Mouse (Mus musculus): ENCODE measurements at regions not wholly inside any gene's neighbourhood (a gene's known extent, or its start where the extent isn't known, plus 50 kb on each side); places are given as distances from the start of the nearest gene placed in this dataset.
A peak's percentile ranks its signal among the peaks of the same experiment; 100 is the strongest.

GRCm38 (mm10) chr3:39965431-39965830 lies 565.7 kb upstream of the Intu start:
- Histone ChIP-seq H3ac (ENCODE audit: control insufficient read depth, insufficient read length, low read depth) (no peak overlapping the region), H3K79me2 (ENCODE audit: control insufficient read depth, insufficient read depth) (no peaks in the 10 kb centered on the region), H3K79me3 (ENCODE audit: low read depth) (no peaks in the 10 kb centered on the region), H3K27me3 (ENCODE audit: control insufficient read depth, insufficient read depth, insufficient read length) (no peaks in the 10 kb centered on the region), H3K36me3 (ENCODE audit: control insufficient read depth, insufficient read depth) (no peaks in the 10 kb centered on the region), H3K4me3 (ENCODE audit: insufficient read depth, poor library complexity, severe bottlenecking) (no peak overlapping the region)
- TF ChIP-seq MYOG (IDR thresholded peaks at IDR 0.05; ENCODE audit: control insufficient read depth, extremely low read depth, insufficient read length) (no peak), USF1 (IDR thresholded peaks at IDR 0.05; ENCODE audit: low read depth) (no peak), MYOD1 (IDR thresholded peaks at IDR 0.05; ENCODE audit: control insufficient read depth, insufficient read length, low read depth) (peak; percentile 44), CTCF (IDR thresholded peaks at IDR 0.05; ENCODE audit: control insufficient read depth, insufficient read depth, insufficient read length) (no peak), FOSL1 (IDR thresholded peaks at IDR 0.05; ENCODE audit: insufficient read depth, low read length, poor library complexity, severe bottlenecking) (no peak)

- no peak overlapping the region for H3K4me3 ChIP-seq (ENCODE audit: insufficient read depth, poor library complexity, severe bottlenecking)
- no peak overlapping the region for H3ac ChIP-seq (ENCODE audit: control insufficient read depth, insufficient read length, low read depth)
- no peaks in the 10 kb centered on the region for H3K27me3 ChIP-seq (ENCODE audit: control insufficient read depth, insufficient read depth, insufficient read length)
- no peaks in the 10 kb centered on the region for H3K36me3 ChIP-seq (ENCODE audit: control insufficient read depth, insufficient read depth)
- TF ChIP-seq MYOD1 (IDR thresholded peaks at IDR 0.05; ENCODE audit: control insufficient read depth, insufficient read length, low read depth), result no peak
- no peak for TF ChIP-seq USF1 (IDR thresholded peaks at IDR 0.05; ENCODE audit: low read depth)
- no peak for TF ChIP-seq CEBPB (IDR thresholded peaks at IDR 0.05; ENCODE audit: low read depth)
- no peak for TF ChIP-seq FOSL1 (IDR thresholded peaks at IDR 0.05; ENCODE audit: insufficient read depth, low read length, poor library complexity, severe bottlenecking)
- no peak for TF ChIP-seq MYOG (IDR thresholded peaks at IDR 0.05; ENCODE audit: control insufficient read depth, extremely low read depth, insufficient read length)
- TF ChIP-seq MAX (IDR thresholded peaks at IDR 0.05), result no peak
- TF ChIP-seq CTCF (IDR thresholded peaks at IDR 0.05; ENCODE audit: control insufficient read depth, insufficient read depth, insufficient read length), result no peak
- H3K79me3 ChIP-seq (ENCODE audit: low read depth), result no peaks in the 10 kb centered on the region
- H3K79me2 ChIP-seq (ENCODE audit: control insufficient read depth, insufficient read depth), result no peaks in the 10 kb centered on the region
These were observed 564.7 kb upstream of the Intu start for GRCm38 (mm10) chr3:39966390-39966789.

- H3K79me2 ChIP-seq (ENCODE audit: control insufficient read depth, insufficient read depth), result no peaks in the 10 kb centered on the region
- H3K79me3 ChIP-seq (ENCODE audit: low read depth), result no peaks in the 10 kb centered on the region
- H3K27me3 ChIP-seq (ENCODE audit: control insufficient read depth, insufficient read depth, insufficient read length), result no peaks in the 10 kb centered on the region
- no peaks in the 10 kb centered on the region for H3K36me3 ChIP-seq (ENCODE audit: control insufficient read depth, insufficient read depth)
- TF ChIP-seq MAX (IDR thresholded peaks at IDR 0.05) (no peak), USF1 (IDR thresholded peaks at IDR 0.05; ENCODE audit: low read depth) (no peak), FOSL1 (IDR thresholded peaks at IDR 0.05; ENCODE audit: insufficient read depth, low read length, poor library complexity, severe bottlenecking) (no peak), CEBPB (IDR thresholded peaks at IDR 0.05; ENCODE audit: low read depth) (no peak), CTCF (IDR thresholded peaks at IDR 0.05; ENCODE audit: control insufficient read depth, insufficient read depth, insufficient read length) (no peak), MYOG (IDR thresholded peaks at IDR 0.05; ENCODE audit: control insufficient read depth, extremely low read depth, insufficient read length) (no peak), MYOD1 (IDR thresholded peaks at IDR 0.05; ENCODE audit: control insufficient read depth, insufficient read length, low read depth) (no peak)
- H3ac ChIP-seq (ENCODE audit: control insufficient read depth, insufficient read length, low read depth), result no peak overlapping the region
- H3K4me3 ChIP-seq (ENCODE audit: insufficient read depth, poor library complexity, severe bottlenecking), result no peak overlapping the region
These were observed 554.1 kb upstream of the Intu start for GRCm38 (mm10) chr3:39976937-39977336.

DNA sequence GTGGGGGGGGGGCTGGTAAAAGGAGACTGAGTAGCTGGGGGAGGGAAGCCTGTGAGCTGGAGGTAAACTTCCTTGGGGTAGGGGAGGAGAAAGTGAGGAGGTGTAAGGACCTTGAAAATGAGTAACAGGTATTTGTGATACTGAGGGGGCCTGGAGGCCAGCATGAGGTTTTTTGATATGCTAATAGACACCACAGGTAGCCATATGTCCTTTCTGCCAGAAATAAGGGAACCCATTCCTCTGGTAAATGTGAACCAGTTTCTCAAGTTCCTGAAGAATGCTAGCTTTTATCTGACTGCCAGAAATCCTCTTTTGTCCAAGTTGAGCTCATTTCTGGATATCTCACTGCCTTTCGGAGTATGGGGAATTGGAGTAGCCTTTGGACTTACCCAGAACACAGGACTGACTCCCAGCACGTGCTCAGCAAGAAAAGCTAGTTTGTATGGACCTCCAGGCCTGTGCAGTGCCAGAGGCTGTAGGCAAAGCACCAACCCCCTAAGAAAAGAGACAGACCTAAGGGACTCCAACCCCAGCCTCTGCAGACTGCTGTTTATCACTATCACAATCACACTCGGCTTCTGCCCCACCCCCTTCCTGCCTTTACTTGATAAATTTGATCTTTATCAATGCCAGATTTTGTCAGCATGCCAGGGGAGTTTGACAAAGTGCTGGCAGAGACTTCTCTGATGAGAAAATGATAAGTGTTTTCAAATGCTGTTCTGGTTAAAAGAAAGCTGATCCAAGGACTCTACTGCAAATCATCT lies 552.0 kb upstream of the Intu start:
- no peaks in the 10 kb centered on the region for H3K36me3 ChIP-seq (ENCODE audit: control insufficient read depth, insufficient read depth)
- H3K27me3 ChIP-seq (ENCODE audit: control insufficient read depth, insufficient read depth, insufficient read length), result no peaks in the 10 kb centered on the region
- H3ac ChIP-seq (ENCODE audit: control insufficient read depth, insufficient read length, low read depth), result no peak overlapping the region
- TF ChIP-seq CEBPB (IDR thresholded peaks at IDR 0.05; ENCODE audit: low read depth) (no peak), MYOD1 (IDR thresholded peaks at IDR 0.05; ENCODE audit: control insufficient read depth, insufficient read length, low read depth) (no peak), CTCF (IDR thresholded peaks at IDR 0.05; ENCODE audit: control insufficient read depth, insufficient read depth, insufficient read length) (no peak), USF1 (IDR thresholded peaks at IDR 0.05; ENCODE audit: low read depth) (no peak), FOSL1 (IDR thresholded peaks at IDR 0.05; ENCODE audit: insufficient read depth, low read length, poor library complexity, severe bottlenecking) (no peak), MAX (IDR thresholded peaks at IDR 0.05) (no peak), MYOG (IDR thresholded peaks at IDR 0.05; ENCODE audit: control insufficient read depth, extremely low read depth, insufficient read length) (no peak)
- H3K79me3 ChIP-seq (ENCODE audit: low read depth), result no peaks in the 10 kb centered on the region
- no peak overlapping the region for H3K4me3 ChIP-seq (ENCODE audit: insufficient read depth, poor library complexity, severe bottlenecking)
- H3K79me2 ChIP-seq (ENCODE audit: control insufficient read depth, insufficient read depth), result no peaks in the 10 kb centered on the region

DNA sequence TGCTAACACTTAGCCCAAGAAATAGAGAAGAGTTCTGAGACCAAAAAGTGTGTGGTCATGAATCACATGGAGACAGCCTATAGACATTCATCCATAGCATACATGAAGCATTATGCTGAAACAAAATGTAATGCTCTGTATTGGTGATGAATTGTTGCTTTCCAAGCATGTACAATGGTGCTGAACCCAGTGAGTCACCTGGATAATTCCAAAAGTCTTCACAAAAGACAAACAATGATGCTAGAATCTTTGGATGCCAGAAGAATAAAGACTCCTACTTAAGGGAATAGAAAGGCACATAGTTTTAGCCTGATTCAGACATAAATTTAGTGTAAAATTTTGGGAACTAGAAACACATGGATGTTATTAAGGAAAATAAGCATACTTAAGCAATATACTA lies 548.4 kb upstream of the Intu start:
- Histone ChIP-seq H3K27me3 (ENCODE audit: control insufficient read depth, insufficient read depth, insufficient read length) (no peaks in the 10 kb centered on the region), H3K4me3 (ENCODE audit: insufficient read depth, poor library complexity, severe bottlenecking) (no peak overlapping the region), H3K36me3 (ENCODE audit: control insufficient read depth, insufficient read depth) (no peaks in the 10 kb centered on the region), H3K79me2 (ENCODE audit: control insufficient read depth, insufficient read depth) (no peaks in the 10 kb centered on the region), H3ac (ENCODE audit: control insufficient read depth, insufficient read length, low read depth) (no peak overlapping the region), H3K79me3 (ENCODE audit: low read depth) (no peaks in the 10 kb centered on the region)
- TF ChIP-seq CEBPB (IDR thresholded peaks at IDR 0.05; ENCODE audit: low read depth) (no peak), MYOG (IDR thresholded peaks at IDR 0.05; ENCODE audit: control insufficient read depth, extremely low read depth, insufficient read length) (no peak), USF1 (IDR thresholded peaks at IDR 0.05; ENCODE audit: low read depth) (no peak)

DNA sequence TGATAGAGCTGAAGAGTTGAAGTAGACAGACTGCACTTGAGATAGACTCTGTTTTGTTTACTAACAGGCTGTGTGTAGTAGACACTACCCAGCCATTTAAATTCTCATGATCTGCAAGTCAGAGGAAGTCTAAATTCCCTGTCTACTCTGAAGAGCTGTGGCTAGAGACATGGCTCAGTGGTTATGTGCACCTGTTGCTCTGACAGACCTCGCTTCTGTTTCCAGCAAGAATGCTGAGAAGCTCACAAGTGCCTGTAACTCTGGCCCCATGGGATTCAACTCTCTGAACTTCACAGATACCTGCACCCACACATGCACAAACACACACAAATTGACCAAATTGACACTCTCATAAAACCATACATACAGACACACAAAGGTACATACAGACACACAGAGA lies 543.4 kb upstream of the Intu start:
- H3K36me3 ChIP-seq (ENCODE audit: control insufficient read depth, insufficient read depth), result no peaks in the 10 kb centered on the region
- H3K27me3 ChIP-seq (ENCODE audit: control insufficient read depth, insufficient read depth, insufficient read length), result no peaks in the 10 kb centered on the region
- TF ChIP-seq FOSL1 (IDR thresholded peaks at IDR 0.05; ENCODE audit: insufficient read depth, low read length, poor library complexity, severe bottlenecking), result no peak
- TF ChIP-seq USF1 (IDR thresholded peaks at IDR 0.05; ENCODE audit: low read depth), result no peak
- no peak for TF ChIP-seq MAX (IDR thresholded peaks at IDR 0.05)
- no peak overlapping the region for H3K4me3 ChIP-seq (ENCODE audit: insufficient read depth, poor library complexity, severe bottlenecking)
- H3K79me2 ChIP-seq (ENCODE audit: control insufficient read depth, insufficient read depth), result no peaks in the 10 kb centered on the region
- H3K79me3 ChIP-seq (ENCODE audit: low read depth), result no peaks in the 10 kb centered on the region
- no peak overlapping the region for H3ac ChIP-seq (ENCODE audit: control insufficient read depth, insufficient read length, low read depth)

All from C2C12 (cell line).